Mouse (Mus musculus) gastrocnemius, postnatal 14 days (tissue): ENCODE measurements at regions not wholly inside any gene's neighbourhood (a gene's known extent, or its start where the extent isn't known, plus 50 kb on each side); places are given as distances from the start of the nearest gene placed in this dataset.
A peak's percentile ranks its signal among the peaks of the same experiment; 100 is the strongest.
"Not testable (repeated sequence)": the region's sequence is repeated elsewhere in the genome, so short reads cannot be mapped to it uniquely, and the experiment has no call there.

Experiments
- DNase-seq: peaks from one replicate; pipeline ENCODE4 v3.0.0; 2021; ENCODE audit warnings: mixed read lengths
- intact Hi-C: fragments of 180-260 bp; cut with DNase I; formaldehyde crosslinking; loops from one replicate; pipeline ENCODE4 v1.15.1; 2025; ENCODE audit warnings: low total_unique reads

DNA sequence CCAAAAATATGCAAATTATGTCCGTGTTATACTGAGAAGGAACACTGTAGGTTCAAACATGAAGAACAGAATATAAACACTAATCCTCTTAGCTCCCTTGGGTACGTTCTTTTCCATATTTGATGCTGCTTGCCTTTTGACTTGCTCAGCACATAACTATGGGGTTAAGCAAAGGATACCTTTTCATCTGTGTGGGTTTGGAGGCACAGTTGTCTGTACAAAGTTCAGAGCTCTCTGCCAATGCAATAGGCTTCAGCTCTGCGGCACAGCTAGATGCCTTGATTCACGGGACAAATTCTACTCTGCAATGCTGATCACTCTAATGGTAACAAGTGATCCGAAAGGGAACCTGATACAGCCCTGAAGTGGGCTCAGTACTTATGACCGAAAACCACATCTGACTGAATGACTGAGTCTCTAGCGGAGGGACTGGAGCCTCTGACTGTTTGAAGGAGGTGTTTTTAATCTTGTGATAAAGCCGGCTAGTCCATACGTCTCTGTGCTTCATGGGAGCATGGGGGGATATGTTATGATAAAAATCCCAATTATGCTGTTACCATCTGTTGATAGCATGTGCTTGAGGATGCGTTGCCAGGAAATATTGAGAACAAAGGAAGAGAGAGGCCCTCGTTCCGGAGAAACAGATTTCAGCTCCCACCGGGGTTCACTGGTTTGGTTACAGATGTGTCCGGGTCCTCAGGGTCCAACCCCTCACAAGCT lies 146.7 kb upstream of the Tsc22d2 start:
- intact Hi-C loops: no loop called here
- no peak for DNase-seq

DNA sequence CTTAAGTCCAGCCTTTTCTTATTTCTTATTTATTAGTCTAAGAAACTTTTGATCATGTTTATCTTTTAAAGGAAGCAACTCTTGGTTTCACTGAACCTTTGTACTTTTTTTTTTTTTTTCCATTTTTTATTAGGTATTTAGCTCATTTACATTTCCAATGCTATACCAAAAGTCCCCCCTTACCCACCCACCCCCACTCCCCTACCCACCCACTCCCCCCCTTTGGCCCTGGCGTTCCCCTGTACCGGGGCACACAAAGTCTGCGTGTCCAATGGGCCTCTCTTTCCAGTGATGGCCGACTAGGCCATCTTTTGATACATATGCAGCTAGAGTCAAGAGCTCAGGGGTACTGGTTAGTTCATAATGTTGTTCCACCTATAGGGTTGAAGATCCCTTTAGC lies 143.1 kb upstream of the Tsc22d2 start:
- intact Hi-C loops, DNase-seq: not testable (repeated sequence)

DNA sequence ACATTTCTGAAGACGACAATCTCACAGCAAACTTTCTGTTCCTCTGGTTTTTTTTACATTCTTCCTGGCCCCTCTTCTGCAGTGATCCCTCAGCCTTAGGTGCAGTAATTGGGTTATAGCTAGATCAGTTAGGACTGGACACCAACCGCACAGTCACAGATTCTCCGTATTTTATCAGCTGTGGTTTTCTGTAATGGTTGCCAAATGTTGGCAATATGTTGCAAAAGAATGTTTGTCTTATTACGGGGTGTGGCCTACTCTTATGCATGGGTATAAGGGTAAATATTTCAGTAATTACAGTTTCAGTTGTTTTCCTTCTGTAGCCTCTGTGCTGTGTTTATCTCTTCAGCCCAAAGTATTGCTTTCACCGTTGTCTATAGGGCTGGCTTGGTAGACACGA lies 133.2 kb upstream of the Tsc22d2 start:
- intact Hi-C loops: no loop called here
- no peak for DNase-seq

DNA sequence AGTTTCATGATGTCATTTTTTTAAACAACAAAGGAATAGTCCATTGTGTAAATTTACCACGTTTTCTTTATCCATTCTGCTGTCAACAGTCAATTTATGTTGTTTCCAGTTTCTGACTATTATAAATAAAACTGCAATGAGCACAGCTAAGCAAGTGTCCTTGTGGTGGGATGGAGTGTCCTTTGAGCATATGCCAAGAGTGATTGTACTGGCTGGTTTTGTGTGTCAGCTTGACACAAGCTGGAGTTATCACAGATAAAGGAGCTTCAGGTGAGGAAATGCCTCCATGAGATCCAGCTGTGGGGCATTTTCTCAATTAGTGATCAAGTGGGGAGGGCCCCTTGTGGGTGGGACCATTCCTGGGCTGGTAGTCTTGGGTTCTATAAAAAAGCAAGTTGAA lies 130.1 kb upstream of the Tsc22d2 start:
- DNase-seq, intact Hi-C loops: not testable (repeated sequence)

DNA sequence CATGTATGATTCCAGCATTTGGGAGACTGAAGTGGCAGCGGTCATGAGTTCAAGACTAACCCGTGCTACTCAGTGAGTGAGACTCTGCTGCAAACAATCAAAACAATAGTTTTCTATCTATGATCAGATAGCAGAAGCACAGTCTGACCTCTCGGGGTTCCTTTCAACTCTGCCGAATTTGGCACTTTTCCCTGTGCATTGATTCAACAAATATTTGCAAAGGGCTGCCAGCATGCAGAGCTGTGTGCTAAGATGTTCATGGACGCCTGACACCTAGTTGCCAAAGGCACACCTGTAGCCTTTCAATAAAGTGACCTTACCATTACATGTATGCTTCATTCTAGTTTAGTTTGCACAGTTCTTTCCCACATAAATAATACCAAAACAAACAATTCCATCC lies 118.7 kb upstream of the Tsc22d2 start:
- intact Hi-C loops: no loop called here
- no peak for DNase-seq

DNA sequence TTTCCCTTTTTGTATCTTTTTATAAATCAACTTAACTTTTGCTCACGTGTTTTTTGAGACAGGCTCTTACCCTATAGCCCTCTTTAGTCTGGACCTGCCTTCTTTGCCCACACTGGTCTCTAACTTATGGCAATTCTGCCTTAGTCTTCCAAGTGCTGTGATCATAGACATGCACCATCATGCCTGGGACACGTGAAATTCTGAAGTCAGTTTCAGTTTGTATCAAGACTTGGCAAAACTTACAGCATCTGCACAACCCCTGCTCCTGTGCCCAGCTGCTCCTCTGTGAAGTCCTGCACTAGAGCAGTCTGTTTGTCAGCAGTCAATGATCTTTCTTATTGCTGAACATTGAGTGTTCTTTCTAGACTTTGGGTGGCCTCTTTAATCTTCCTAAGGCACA lies 114.3 kb upstream of the Tsc22d2 start:
- intact Hi-C loops: no loop called here
- DNase-seq: no peak

DNA sequence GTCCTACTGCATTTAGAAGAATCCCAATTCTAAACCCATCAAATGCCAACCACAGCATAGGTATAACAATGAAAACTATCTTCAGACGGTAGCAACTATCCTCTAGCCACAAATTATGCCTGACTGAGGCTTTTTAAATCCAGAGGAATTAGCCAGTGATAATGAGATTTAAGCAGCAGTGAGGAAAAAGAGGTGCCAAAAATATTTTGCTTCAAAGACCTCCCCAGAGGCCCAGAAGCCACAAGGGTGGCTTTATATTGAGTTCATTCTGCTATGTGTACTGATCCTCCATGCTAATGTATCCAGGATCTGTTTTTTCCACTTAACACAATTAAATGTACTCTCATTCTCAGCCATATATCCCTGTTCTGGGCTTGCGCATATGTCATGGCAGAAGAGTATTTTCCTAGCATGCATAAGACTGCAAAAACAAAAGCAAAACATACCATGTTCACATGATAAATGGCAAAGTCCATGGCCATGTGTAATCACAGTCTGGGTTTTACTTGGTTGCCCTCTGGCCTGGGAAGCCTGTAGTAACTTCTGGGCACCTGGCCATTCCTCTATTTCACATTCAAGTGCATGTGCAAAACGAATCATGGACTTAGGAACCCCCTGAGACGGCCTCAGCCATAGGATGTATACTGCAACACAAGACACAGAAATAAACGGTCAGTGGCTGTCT lies 113.6 kb upstream of the Tsc22d2 start:
- intact Hi-C loops: no loop called here
- no peak for DNase-seq

DNA sequence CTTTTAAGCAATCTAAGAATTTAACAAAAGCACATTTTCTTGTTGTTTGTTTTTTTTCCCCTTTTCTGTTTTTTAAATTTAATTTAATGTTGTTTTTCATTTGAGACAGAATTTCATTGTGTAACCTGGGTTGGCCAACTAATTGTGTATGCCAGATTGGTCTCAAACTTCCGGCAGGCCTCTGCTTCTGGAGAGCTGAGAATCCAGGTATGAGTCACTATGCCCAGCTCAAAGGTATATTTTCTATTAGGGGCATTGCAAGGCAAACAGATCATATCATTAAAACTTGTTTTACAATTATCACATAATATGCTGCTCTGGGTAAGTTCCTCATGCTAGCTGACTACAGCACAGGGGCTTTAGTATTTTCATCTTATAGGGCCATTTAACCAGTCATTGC lies 112.2 kb upstream of the Tsc22d2 start:
- intact Hi-C loops: no loop called here

DNA sequence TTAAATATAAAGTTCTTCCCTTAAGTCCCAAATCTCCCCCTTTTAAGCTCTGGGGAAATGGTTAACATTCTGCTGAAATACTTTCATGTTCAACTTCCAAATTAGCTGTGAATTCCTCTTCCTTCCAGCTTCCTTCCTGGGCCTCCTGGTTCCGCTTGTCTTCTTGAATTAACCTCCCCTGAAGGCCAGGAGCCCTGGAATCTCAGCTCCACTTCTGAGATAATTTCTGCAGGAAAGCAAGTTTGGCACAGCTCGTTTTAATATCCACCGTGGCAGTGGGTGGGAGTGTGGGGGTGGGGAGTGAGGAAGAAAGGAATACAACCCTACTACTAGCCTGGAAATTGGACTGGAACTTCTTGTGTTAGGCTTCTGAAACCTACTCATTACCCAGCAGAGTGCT lies 110.8 kb upstream of the Tsc22d2 start:
- intact Hi-C loops: no loop called here
- DNase-seq: no peak

More for the DNA sequence above, 112.2 kb upstream of the Tsc22d2 start:
- no peak for DNase-seq

DNA sequence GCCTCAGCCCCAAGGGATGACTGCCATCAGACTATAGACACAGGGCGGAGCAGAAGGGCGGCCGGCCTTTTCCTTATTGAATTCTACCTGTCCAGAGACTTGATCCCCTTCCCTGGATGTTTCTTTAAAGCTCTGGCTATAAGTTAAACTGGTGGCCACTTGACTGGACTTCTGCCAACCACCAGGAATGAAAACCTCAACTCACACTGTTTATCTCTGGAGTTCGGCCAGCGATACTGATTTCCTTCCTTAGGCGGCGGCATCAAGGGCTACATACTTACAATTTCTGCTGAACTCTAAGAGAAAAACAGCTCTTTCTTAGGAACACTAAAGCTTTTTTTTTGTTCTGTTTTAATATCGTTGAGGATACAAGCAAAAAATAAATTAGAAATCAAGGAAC lies 104.9 kb upstream of the Tsc22d2 start:
- intact Hi-C loops: no loop called here
- DNase-seq: no peak

DNA sequence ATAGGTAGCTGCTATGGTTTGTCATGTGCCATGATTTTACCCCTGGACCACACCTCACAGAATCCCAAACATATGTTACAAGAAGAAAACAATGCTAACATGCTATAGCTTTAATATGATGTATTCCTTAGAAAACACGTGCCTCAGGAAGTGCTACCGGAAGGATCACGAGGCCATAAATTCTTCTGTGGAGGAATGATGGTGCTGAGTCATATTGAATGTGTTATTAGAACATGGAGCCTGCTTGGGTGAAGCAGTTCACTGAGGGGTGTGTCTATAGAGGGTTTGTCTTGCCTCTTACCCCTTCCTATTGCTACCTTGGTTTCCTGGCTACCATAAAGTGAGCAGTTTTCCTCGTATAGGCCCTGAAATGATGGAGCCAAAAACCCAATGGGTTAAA lies 104.1 kb upstream of the Tsc22d2 start:
- DNase-seq: no peak
- intact Hi-C loops: no loop called here

DNA sequence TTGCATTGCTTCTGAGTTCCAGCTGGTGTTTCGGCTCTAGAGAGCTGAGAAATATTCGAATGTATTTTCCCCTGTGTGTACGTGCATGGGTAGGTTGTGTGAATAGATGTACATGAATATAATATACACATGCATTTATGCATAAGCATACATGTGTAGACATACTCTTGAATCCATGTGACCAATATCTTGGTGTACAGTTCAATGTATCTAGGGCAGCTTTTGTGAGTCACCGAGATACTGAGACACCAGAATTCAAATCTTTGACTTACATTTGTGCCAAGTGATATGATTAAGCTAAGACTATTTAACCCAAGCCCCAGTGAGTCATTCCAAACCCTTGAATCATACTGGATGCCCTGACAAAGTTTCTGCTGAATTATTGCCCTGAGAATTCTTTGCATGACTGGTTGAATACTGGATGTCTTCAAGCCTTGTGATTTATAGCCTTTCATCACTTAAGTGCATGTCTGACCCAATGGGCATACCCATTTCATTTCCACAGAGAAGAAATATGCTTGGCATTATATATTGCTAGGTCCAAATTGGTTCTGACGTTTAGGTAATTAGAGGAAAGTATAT lies 103.3 kb upstream of the Tsc22d2 start:
- intact Hi-C loops: no loop called here
- no peak for DNase-seq

DNA sequence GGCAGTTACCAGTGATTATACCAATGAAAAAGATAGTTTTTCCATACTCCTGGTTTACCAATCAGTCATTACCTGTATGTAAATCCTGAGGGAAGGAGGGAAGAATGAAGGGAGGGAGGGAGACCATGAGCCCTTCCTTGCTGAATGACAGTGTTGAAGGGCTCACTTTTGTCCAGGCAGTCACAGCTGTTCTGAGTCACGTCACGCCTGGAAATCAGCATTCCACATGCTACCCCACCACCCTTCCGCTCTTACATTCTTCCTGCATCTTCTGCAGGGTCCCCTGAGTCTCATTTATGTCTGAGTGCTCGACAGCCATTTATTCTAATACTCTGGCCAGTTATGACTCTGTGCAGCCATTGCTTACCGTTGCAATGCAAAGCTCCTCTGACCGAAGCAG lies 101.9 kb upstream of the Tsc22d2 start:
- DNase-seq: no peak
- intact Hi-C loops: no loop called here

DNA sequence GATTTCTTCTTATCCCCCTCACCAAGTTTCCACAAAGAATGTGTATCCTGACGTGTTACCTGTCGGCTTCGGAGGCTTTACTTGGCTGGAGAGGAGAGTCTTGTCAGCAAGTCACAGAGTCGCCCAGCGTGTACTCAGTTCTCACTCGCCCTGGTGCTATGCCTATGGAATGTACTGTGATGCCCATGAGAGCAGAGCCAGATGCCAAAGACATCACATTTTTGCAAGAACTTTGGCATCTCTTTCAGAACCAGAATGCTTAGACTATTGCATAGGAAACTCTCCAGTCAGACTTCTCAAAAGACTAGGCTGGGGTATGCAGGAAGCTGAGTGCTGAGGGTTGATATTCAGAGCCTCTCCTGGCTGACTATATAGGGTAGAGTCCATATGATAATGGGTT lies 99.3 kb upstream of the Tsc22d2 start:
- intact Hi-C loops: no loop called here
- DNase-seq: no peak

DNA sequence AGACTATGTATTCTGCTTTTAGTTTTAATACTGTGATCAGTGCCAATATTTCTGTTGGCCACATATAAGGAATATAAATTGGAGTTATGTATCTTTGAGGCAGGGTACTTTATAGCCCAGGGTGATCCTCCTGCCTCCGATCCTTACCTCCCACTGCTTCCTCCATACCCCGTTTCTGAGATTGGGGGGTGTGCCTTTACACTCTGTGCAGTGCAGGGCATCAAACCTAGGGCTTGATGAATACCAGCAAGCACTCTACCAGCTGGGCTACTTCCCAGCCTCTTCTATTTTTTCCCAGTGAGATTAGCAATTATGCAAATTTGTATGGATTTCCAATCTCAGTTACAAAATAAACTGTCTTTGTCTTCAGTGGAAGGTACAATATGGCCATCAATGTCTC lies 97.3 kb upstream of the Tsc22d2 start:
- intact Hi-C loops: no loop called here
- DNase-seq: no peak

DNA sequence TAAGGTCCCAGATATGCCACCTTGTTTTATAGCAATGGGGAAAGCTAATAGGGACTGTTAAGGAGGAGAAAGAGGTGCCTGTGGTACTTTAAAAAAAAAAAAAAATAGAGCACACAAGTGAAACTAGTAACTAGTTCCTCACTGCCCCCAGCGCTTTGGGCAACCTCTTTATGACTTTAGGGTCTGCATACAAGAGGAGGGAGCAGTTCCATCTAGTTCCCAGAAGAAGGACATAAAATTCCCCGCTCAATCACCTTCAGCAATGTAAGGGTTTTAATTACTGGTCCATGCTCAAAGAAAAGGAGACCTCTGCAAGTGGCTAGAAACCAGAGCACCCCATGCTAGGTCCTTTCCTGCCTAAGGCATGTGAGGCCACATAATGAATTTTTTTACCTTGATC lies 95.8 kb upstream of the Tsc22d2 start:
- intact Hi-C loops: no loop called here
- DNase-seq: no peak

DNA sequence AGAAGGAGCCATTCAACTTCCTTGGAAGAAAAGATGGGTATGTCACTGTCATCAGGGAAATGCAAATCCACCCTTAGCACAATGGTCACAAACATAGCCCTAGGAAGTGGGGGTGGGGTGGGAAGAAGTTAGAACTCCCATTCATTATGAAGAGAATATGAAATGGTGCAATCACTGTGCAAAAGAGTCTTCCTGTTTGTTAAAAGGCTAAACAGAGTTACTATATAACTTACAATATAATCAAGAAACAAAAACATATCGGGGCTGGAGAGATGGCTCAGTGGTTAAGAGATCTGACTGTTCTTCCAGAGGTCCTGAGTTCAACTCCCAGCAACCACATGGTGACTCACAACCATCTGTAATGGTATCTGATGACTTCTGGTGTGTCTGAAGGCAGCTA lies 95.1 kb upstream of the Tsc22d2 start:
- intact Hi-C loops: no loop called here
- DNase-seq: no peak

DNA sequence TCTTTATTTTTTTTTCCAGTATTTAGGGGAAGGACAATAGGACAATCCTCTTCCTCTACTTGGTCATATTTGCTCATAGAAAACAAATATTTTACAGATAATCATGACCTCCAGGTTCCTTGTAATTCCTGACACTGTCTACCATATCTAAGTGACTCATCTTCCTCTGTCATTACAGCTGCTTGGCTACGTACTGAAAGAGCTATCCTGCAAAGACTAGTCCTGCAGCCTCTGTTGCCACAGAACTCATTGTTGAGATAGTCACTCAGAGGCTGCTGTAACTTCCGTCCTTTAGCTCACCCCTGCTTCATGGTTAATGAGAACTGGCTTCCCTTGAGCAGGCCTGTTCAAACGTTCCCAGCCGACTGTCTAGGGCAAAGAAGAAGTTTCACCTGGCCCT lies 93.7 kb upstream of the Tsc22d2 start:
- intact Hi-C loops: no loop called here
- DNase-seq: no peak

DNA sequence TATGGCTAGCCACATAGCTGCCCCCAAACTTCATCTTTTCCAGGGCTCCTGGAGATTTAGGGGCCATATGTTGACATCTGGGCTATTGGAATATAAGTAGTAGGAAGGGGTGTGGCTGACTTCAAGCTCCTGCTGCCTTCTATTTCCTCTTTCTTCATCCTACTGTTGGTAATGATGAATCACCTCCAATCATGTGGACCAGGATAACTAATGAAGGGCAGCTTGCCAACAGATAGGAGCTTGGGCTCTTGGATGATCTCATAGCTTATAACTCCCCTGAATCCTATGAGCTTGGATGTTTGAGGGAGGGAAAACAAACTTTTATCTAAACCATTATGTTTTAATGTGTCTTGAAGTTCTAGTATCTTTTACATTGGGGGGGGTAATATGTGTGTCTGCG lies 92.2 kb upstream of the Tsc22d2 start:
- no peak for DNase-seq
- intact Hi-C loops: no loop called here

DNA sequence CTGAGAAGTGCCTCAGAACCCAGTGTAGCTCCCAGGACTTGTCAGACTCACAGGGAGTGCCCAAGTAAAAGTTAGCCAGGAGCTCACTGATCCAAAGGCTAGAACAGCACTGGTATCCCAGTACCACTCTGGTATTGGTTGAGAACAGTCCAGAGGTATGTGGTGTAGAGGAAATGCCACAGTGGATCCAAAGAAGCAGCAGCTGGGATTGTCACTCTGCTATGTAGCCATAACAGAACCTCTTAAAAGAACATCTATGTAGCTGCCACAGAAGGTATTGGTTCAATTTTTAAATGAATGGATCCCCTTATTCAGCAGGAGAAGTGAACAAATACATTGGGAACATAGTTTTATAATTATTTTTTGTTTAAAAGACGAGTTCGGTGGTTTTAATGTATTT lies 86.8 kb upstream of the Tsc22d2 start:
- intact Hi-C loops: no loop called here
- DNase-seq: no peak

DNA sequence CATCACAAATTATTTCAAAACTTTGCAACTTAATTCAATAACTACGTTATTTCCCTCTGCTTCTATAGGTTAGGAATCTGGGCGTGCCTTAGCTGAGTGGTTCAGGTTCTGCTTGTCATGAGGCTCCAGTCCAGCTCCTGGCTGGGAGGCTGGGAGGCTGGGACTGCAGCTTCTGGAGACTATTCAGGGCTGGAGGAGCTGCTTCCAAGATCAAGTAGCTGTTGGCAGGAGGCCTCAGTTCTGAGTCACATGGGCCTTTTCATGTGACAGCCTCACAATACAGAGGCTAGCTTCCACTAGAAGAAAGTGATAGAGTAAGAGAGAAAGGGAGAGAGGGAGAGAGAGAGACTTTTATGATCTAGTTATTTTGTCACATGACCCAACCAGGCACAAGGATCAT lies 84.3 kb upstream of the Tsc22d2 start:
- DNase-seq: peak; percentile 75
- intact Hi-C loops: no loop called here
